Mouse (Mus musculus): ENCODE data around the gene Olfr203.

DNA sequence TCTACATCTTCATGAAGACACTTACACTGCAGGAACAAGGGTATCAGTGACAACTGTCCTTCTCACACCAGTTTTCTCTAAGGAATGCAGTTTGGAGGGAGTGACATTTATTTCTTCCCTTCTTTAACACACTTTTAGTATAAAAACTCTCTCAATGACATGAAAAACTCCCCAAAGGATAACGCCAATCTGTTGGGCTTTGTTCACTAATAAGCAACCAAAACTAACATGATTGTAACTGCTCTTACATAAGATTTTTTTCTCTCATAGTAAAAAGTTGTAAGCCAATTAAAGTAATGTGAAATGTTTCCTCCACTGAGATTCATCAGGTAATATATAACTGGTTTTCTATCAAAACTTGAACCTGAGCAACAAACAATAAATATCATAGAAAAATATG is 50.5 kb downstream of the Olfr203 start, which contains the start of gene Olfr206:
- TF ChIP-seq CTCF (IDR thresholded peaks at IDR 0.05) = no peak
- TF ChIP-seq POLR2A (IDR thresholded peaks at IDR 0.05; ENCODE audit: insufficient read depth, low read depth, low read length) = no peak
- TF ChIP-seq EP300 (IDR thresholded peaks at IDR 0.05; ENCODE audit: insufficient read depth, low read depth, low read length) = no peak
